Mouse (Mus musculus): ENCODE measurements at regions not wholly inside any gene's neighbourhood (a gene's known extent, or its start where the extent isn't known, plus 50 kb on each side); places are given as distances from the start of the nearest gene placed in this dataset.
A peak's percentile ranks its signal among the peaks of the same experiment; 100 is the strongest.

GRCm38 (mm10) chr1:125307223-125307622, 128.3 kb downstream of the Actr3 start:
- DNase-seq (ENCODE audit: low spot score in 2 of 2) = no peak

GRCm38 (mm10) chr1:125298520-125299090, 136.9 kb downstream of the Actr3 start:
- no peak for DNase-seq (ENCODE audit: low spot score in 2 of 2)

- no peak for DNase-seq (ENCODE audit: low spot score in 2 of 2)
Measured at GRCm38 (mm10) chr1:125295646-125296045, 139.9 kb downstream of the Actr3 start.

- no peak for DNase-seq (ENCODE audit: low spot score in 2 of 2)
Measured at GRCm38 (mm10) chr1:125290320-125291021, 145.1 kb downstream of the Actr3 start.

- DNase-seq (ENCODE audit: low spot score in 2 of 2) = no peak
Measured at GRCm38 (mm10) chr1:125286347-125286746, 149.2 kb downstream of the Actr3 start.

- DNase-seq (ENCODE audit: low spot score in 2 of 2) = no peak
Measured at GRCm38 (mm10) chr1:125284693-125285092, 150.8 kb downstream of the Actr3 start.

- DNase-seq (ENCODE audit: low spot score in 2 of 2) = no peak
Measured at GRCm38 (mm10) chr1:125273752-125274151, 161.8 kb downstream of the Actr3 start.

- DNase-seq (ENCODE audit: low spot score in 2 of 2) = no peak
Measured at GRCm38 (mm10) chr1:125263684-125264083, 171.8 kb downstream of the Actr3 start.

GRCm38 (mm10) chr1:125263068-125263467, 172.5 kb downstream of the Actr3 start:
- no peak for DNase-seq (ENCODE audit: low spot score in 2 of 2)

- no peak for DNase-seq (ENCODE audit: low spot score in 2 of 2)
Measured at GRCm38 (mm10) chr1:125242345-125242744, 193.2 kb downstream of the Actr3 start.

- DNase-seq (ENCODE audit: low spot score in 2 of 2) = no peak
Measured at GRCm38 (mm10) chr1:125241717-125242116, 193.8 kb downstream of the Actr3 start.

- no peak for DNase-seq (ENCODE audit: low spot score in 2 of 2)
Measured at GRCm38 (mm10) chr1:125237595-125237988, 197.9 kb downstream of the Actr3 start.

- peak; percentile 22 to 59 for DNase-seq (ENCODE audit: low spot score in 2 of 2)
Measured at GRCm38 (mm10) chr1:125236948-125237594, 198.5 kb downstream of the Actr3 start.

- DNase-seq (ENCODE audit: low spot score in 2 of 2) = no peak
Measured at GRCm38 (mm10) chr1:125234747-125235146, 200.8 kb downstream of the Actr3 start.

- DNase-seq (ENCODE audit: low spot score in 2 of 2) = no peak
Measured at GRCm38 (mm10) chr1:125223370-125223769, 212.2 kb downstream of the Actr3 start.

GRCm38 (mm10) chr1:125216192-125216591, 219.3 kb downstream of the Actr3 start:
- no peak for DNase-seq (ENCODE audit: low spot score in 2 of 2)

GRCm38 (mm10) chr1:125187091-125187490, 248.4 kb downstream of the Actr3 start:
- no peak for DNase-seq (ENCODE audit: low spot score in 2 of 2)

- DNase-seq (ENCODE audit: low spot score in 2 of 2) = no peak
Measured at GRCm38 (mm10) chr1:125176124-125176937, 259.2 kb downstream of the Actr3 start.

- DNase-seq (ENCODE audit: low spot score in 2 of 2) = no peak
Measured at GRCm38 (mm10) chr1:125174725-125175124, 260.8 kb downstream of the Actr3 start.

- no peak for DNase-seq (ENCODE audit: low spot score in 2 of 2)
Measured at GRCm38 (mm10) chr1:125172474-125172873, 263.1 kb downstream of the Actr3 start.

- DNase-seq (ENCODE audit: low spot score in 2 of 2) = no peak
Measured at GRCm38 (mm10) chr1:125165226-125165625, 270.3 kb downstream of the Actr3 start.

GRCm38 (mm10) chr1:125158481-125158880, 277.0 kb downstream of the Actr3 start:
- DNase-seq (ENCODE audit: low spot score in 2 of 2) = no peak

Data from frontal cortex, postnatal 25 days (tissue).